Comparison of ENCODE assay signal across 8 mouse cellular contexts in the genomic region with DNA sequence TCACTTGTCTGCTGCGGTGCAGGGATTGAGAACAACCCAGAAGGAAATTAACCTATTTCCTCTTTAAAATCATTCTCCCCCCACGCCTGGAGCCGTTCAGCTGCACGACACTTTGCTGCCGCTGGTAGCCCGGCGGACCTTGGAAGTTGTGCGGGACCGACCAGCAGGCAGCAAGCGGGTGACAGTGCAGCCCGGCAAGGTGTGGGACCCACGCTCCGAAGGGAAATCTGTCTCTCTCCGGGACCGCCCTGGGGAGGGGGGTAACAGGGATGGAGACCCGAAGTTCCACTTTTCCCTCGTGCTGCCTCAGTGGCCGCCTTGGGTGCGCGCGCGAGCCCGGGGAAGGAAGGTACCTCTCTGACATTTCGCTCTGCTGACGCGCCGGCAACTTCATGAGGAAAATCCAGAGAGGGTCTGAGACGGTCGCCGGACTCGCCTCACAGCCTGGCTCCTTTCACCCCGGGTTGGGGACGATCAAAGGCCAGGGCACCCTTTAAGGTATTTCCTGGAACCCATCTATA. TPM values are rescaled to one million over a fixed set of nuclear protein-coding genes. Genes with fewer than 3 reads are reported as not detected.
DNase-seq lines count a peak whose midpoint lies in the region; ATAC-seq and TF ChIP-seq lines count a peak whose summit lies in the region.

No protein-coding gene starts in this region.

- no peaks in the 10 kb centered on the region for H3K9me3 ChIP-seq in forebrain, embryonic 15.5 days
- no peaks in the 10 kb centered on the region for H3K9me3 ChIP-seq in intestine, embryonic 14.5 days (ENCODE audit: control insufficient read depth, low read length)
- no peaks in the 10 kb centered on the region for H3K9me3 ChIP-seq in lung, embryonic 16.5 days (ENCODE audit: control insufficient read depth, low read length)

- peak overlapping the region; percentile 89 for H3K4me3 ChIP-seq in forebrain, embryonic 15.5 days
- peak overlapping the region; percentile 57 for H3K4me3 ChIP-seq in intestine, embryonic 14.5 days (ENCODE audit: low read depth, low read length)
- peak overlapping the region; percentile 83 for H3K4me3 ChIP-seq in lung, embryonic 16.5 days (ENCODE audit: low read length)
- H3K4me3 ChIP-seq in olfactory bulb, adult 2 months (ENCODE audit: insufficient read depth, low read depth, low read length), result peak overlapping the region; percentile 73

- peak overlapping the region; percentile 80 for H3K9ac ChIP-seq in forebrain, embryonic 15.5 days (replicated peaks)
- peak overlapping the region; percentile 87 for H3K9ac ChIP-seq in intestine, embryonic 14.5 days (ENCODE audit: low read length)
- peak overlapping the region; percentile 82 for H3K9ac ChIP-seq in lung, embryonic 16.5 days (ENCODE audit: low read length)

- TF ChIP-seq CTCF in olfactory bulb, adult 2 months (IDR thresholded peaks at IDR 0.05; ENCODE audit: insufficient read depth, low read depth, low read length), result no peak

- TF ChIP-seq POLR2A in olfactory bulb, adult 2 months (IDR thresholded peaks at IDR 0.05; ENCODE audit: insufficient read depth, low read depth, low read length), result no peak

- peak overlapping the region; percentile 86 for H3K4me2 ChIP-seq in forebrain, embryonic 15.5 days (replicated peaks)
- peak overlapping the region; percentile 79 for H3K4me2 ChIP-seq in intestine, embryonic 14.5 days (ENCODE audit: low read length)
- peak overlapping the region; percentile 99 for H3K4me2 ChIP-seq in lung, embryonic 16.5 days (ENCODE audit: low read depth, low read length)

- no peak for ATAC-seq in forebrain, embryonic 15.5 days (replicated peaks)
- ATAC-seq in intestine, embryonic 14.5 days (replicated peaks; ENCODE audit: low FRiP score, low TSS enrichment, low read depth), result 0 out of 2 replicates have a peak, but pooled peaks have one; percentile 22
- ATAC-seq in lung, embryonic 16.5 days (ENCODE audit: low read depth), result peak; percentile 12; the same call in 1 of the 2 replicates

- H3K27me3 ChIP-seq in forebrain, embryonic 15.5 days, result no peaks in the 10 kb centered on the region
- peaks cover 10% of the 10 kb centered on the region; the same call in 1 of the 2 replicates for H3K27me3 ChIP-seq in intestine, embryonic 14.5 days (replicated peaks; ENCODE audit: control insufficient read depth, insufficient read depth, low read length)
- H3K27me3 ChIP-seq in lung, embryonic 16.5 days (ENCODE audit: control insufficient read depth, insufficient read depth, low read depth, low read length), result peaks cover 4% of the 10 kb centered on the region; the same call in 1 of the 2 replicates

- under 1% methylated on average over 31 of the region's 33 CpGs for WGBS in forebrain, embryonic 15.5 days
- under 1% methylated on average over 33 of the region's 33 CpGs for WGBS in intestine, embryonic 14.5 days
- under 1% methylated on average over 33 of the region's 33 CpGs for WGBS in lung, embryonic 16.5 days
- 1% methylated on average over 33 of the region's 33 CpGs for WGBS in olfactory bulb, adult 2 months

- no peak overlapping the region for H3K27ac ChIP-seq in forebrain, embryonic 15.5 days (replicated peaks)
- 0 out of 2 replicates have a peak overlapping the region, but pooled peaks have one; percentile 2 for H3K27ac ChIP-seq in intestine, embryonic 14.5 days (ENCODE audit: low read depth)
- H3K27ac ChIP-seq in lung, embryonic 16.5 days (ENCODE audit: low read length), result peak overlapping the region; percentile 21; the same call in 1 of the 2 replicates
- no peak overlapping the region for H3K27ac ChIP-seq in olfactory bulb, adult 2 months (ENCODE audit: insufficient read depth, low read depth, low read length)

- peaks cover 26% of the 10 kb centered on the region for H3K4me1 ChIP-seq in forebrain, embryonic 15.5 days
- no peaks in the 10 kb centered on the region; the same call in 1 of the 2 replicates for H3K4me1 ChIP-seq in intestine, embryonic 14.5 days (replicated peaks; ENCODE audit: control insufficient read depth, insufficient read depth, low read length)
- H3K4me1 ChIP-seq in lung, embryonic 16.5 days (replicated peaks; ENCODE audit: control insufficient read depth, insufficient read depth, low read length), result peaks cover 16% of the 10 kb centered on the region; the same call in 1 of the 2 replicates
- peaks cover 2% of the 10 kb centered on the region; the same call in 1 of the 2 replicates for H3K4me1 ChIP-seq in olfactory bulb, adult 2 months (ENCODE audit: control insufficient read depth, insufficient read depth, low read length)

- peak; percentile 25 to 48 for DNase-seq in heart, adult 18-20 months
- no peak for DNase-seq in heart, adult 8-10 months (ENCODE audit: low spot score)
- peak; percentile 53 to 65 for DNase-seq in cerebellum, adult 18-20 months
- DNase-seq in intestine, embryonic 14.5 days (ENCODE audit: low spot score), result peak; percentile 86
- peak; percentile 64 for DNase-seq in thymus, postnatal 14 days

- H3K36me3 ChIP-seq in forebrain, embryonic 15.5 days, result no peaks in the 10 kb centered on the region
- H3K36me3 ChIP-seq in intestine, embryonic 14.5 days (ENCODE audit: control insufficient read depth, insufficient read depth, low read length), result no peaks in the 10 kb centered on the region
- H3K36me3 ChIP-seq in lung, embryonic 16.5 days (ENCODE audit: control insufficient read depth, insufficient read depth, low read length), result no peaks in the 10 kb centered on the region

RNA-seq across cellular contexts. Expression of gene Arsg, which starts 0.9 kb away (rescaled TPM):
- 1 to 10 TPM; 1.4 to 2.1 TPM for total RNA-seq in heart, adult 18-20 months (2021)
- 1 to 10 TPM in 3 of 4 experiments, under 1 TPM in 1; 0.87 to 2.7 (median 1.8) TPM for total RNA-seq in heart, adult 8-10 months (2022)
- 4.0 and 6.0 TPM in 2 replicates for polyA plus RNA-seq in forebrain, embryonic 15.5 days (2015; fragmentation: Nextera tagmentation; extraction: Ambion mirVana)
- 2.8 and 3.9 TPM in 2 replicates for polyA plus RNA-seq in intestine, embryonic 14.5 days (2014; fragmentation: Nextera tagmentation; extraction: Ambion mirVana)
- polyA plus RNA-seq in lung, embryonic 16.5 days (2015; fragmentation: Nextera tagmentation; extraction: Ambion mirVana), result 4.0 and 4.7 TPM in 2 replicates
- not detected in 2 replicates for polyA plus RNA-seq in olfactory bulb, adult 2 months (2012; ENCODE audit: insufficient read depth, insufficient read length, low replicate concordance, missing spikeins)

RNA-seq across cellular contexts. Expression of gene Slc16a6, which starts 1.2 kb away (rescaled TPM):
- 1 to 10 TPM; 7.3 to 9.2 TPM for total RNA-seq in heart, adult 18-20 months (2021)
- total RNA-seq in heart, adult 8-10 months (2022), result 10 to 100 TPM in 2 of 4 experiments, 1 to 10 TPM in 2; 6.4 to 12.9 (median 10.0) TPM
- polyA plus RNA-seq in forebrain, embryonic 15.5 days (2015; fragmentation: Nextera tagmentation; extraction: Ambion mirVana), result 3.7 and 5.1 TPM in 2 replicates
- 7.1 and 7.3 TPM in 2 replicates for polyA plus RNA-seq in intestine, embryonic 14.5 days (2014; fragmentation: Nextera tagmentation; extraction: Ambion mirVana)
- polyA plus RNA-seq in lung, embryonic 16.5 days (2015; fragmentation: Nextera tagmentation; extraction: Ambion mirVana), result 3.8 and 4.0 TPM in 2 replicates
- not detected in 2 replicates for polyA plus RNA-seq in olfactory bulb, adult 2 months (2012; ENCODE audit: insufficient read depth, insufficient read length, low replicate concordance, missing spikeins)

RNA-seq across cellular contexts. Expression of gene Amz2, which starts 46.5 kb away (rescaled TPM):
- 10 to 100 TPM; 51.9 to 53.8 TPM for total RNA-seq in heart, adult 18-20 months (2021)
- 10 to 100 TPM; 45.2 to 56.6 (median 54.4) TPM for total RNA-seq in heart, adult 8-10 months (2022)
- polyA plus RNA-seq in forebrain, embryonic 15.5 days (2015; fragmentation: Nextera tagmentation; extraction: Ambion mirVana), result 67.3 and 72.6 TPM in 2 replicates
- 41.8 and 43.0 TPM in 2 replicates for polyA plus RNA-seq in intestine, embryonic 14.5 days (2014; fragmentation: Nextera tagmentation; extraction: Ambion mirVana)
- polyA plus RNA-seq in lung, embryonic 16.5 days (2015; fragmentation: Nextera tagmentation; extraction: Ambion mirVana), result 40.4 and 44.0 TPM in 2 replicates
- not detected in 2 replicates for polyA plus RNA-seq in olfactory bulb, adult 2 months (2012; ENCODE audit: insufficient read depth, insufficient read length, low replicate concordance, missing spikeins)

RNA-seq across cellular contexts. Expression of gene 9930022D16Rik, which starts 58.5 kb away (rescaled TPM):
- not detected for total RNA-seq in heart, adult 18-20 months (2021)
- total RNA-seq in heart, adult 8-10 months (2022), result not detected
- not detected in 2 replicates for polyA plus RNA-seq in forebrain, embryonic 15.5 days (2015; fragmentation: Nextera tagmentation; extraction: Ambion mirVana)
- not detected in 2 replicates for polyA plus RNA-seq in intestine, embryonic 14.5 days (2014; fragmentation: Nextera tagmentation; extraction: Ambion mirVana)
- polyA plus RNA-seq in lung, embryonic 16.5 days (2015; fragmentation: Nextera tagmentation; extraction: Ambion mirVana), result not detected in 2 replicates
- polyA plus RNA-seq in olfactory bulb, adult 2 months (2012; ENCODE audit: insufficient read depth, insufficient read length, low replicate concordance, missing spikeins), result not detected in 2 replicates

Comparison
In these comparisons a context has a peak if more than half of its experiments do, and no peak if none do; other contexts are left out.
1. H3K27ac ChIP-seq: peak in intestine, embryonic 14.5 days (single experiment) and lung, embryonic 16.5 days (single experiment); none in forebrain, embryonic 15.5 days (single experiment) and olfactory bulb, adult 2 months (single experiment).
2. Peak in every context shown above with its lines, with median percentiles within 50 percentile points of each other: H3K4me2 ChIP-seq, H3K4me3 ChIP-seq and H3K9ac ChIP-seq.